Mouse (Mus musculus) lung, postnatal 0 days (tissue): ENCODE measurements around the gene Tiam2.

Source experiments
- CTCF ChIP-seq: IDR thresholded peaks from 2 replicates; pipeline ENCODE4 v1.5.1; 2016; ENCODE audit warnings: antibody characterized with exemption, mild to moderate bottlenecking
- EP300 ChIP-seq: IDR thresholded peaks from 2 replicates; pipeline ENCODE4 v1.6.1; 2016; ENCODE audit warnings: antibody characterized with exemption, mild to moderate bottlenecking, control low read depth

- TF ChIP-seq CTCF (no peak), EP300 (no peak)
These were observed 159.5 kb downstream of the Tiam2 start for GRCm38 (mm10) chr17:3485851-3486250.
